Mouse (Mus musculus): ENCODE data around the gene Mybpc3.
A peak's percentile ranks its signal among the peaks of the same experiment; 100 is the strongest.

Mybpc3 gene

GRCm38 (mm10) chr2:91167629-91168028, 49.7 kb downstream of the Mybpc3 start:
- DNase-seq (ENCODE audit: low spot score): no peak

GRCm38 (mm10) chr2:91169587-91170322, 51.8 kb downstream of the Mybpc3 start:
- no peak for DNase-seq (ENCODE audit: low spot score)

GRCm38 (mm10) chr2:91175490-91175889, 57.5 kb downstream of the Mybpc3 start:
- DNase-seq (ENCODE audit: low spot score): no peak

GRCm38 (mm10) chr2:91176234-91176633, 58.3 kb downstream of the Mybpc3 start:
- DNase-seq (ENCODE audit: low spot score): no peak

GRCm38 (mm10) chr2:91179825-91180224, 61.9 kb downstream of the Mybpc3 start:
- no peak for DNase-seq (ENCODE audit: low spot score)

GRCm38 (mm10) chr2:91180706-91181105, 62.8 kb downstream of the Mybpc3 start:
- DNase-seq (ENCODE audit: low spot score): no peak

- DNase-seq (ENCODE audit: low spot score): no peak
Observed at GRCm38 (mm10) chr2:91182016-91182404, 64.1 kb downstream of the Mybpc3 start.

GRCm38 (mm10) chr2:91182405-91183147, 64.6 kb downstream of the Mybpc3 start:
- peak; percentile 45 for DNase-seq (ENCODE audit: low spot score)

GRCm38 (mm10) chr2:91183148-91183513, 65.2 kb downstream of the Mybpc3 start:
- DNase-seq (ENCODE audit: low spot score): peak; percentile 77

- no peak for DNase-seq (ENCODE audit: low spot score)
Observed at GRCm38 (mm10) chr2:91183711-91184405, 65.9 kb downstream of the Mybpc3 start, which contains the start of gene Madd. Madd (minus strand) TSS chr2:91183837.
